Mouse (Mus musculus): ENCODE measurements around the gene Srr.

The Srr gene

GRCm38 (mm10) chr11:74857756-74858155 lies 68.0 kb downstream of the Srr start:
- no peak for DNase-seq
